Mouse (Mus musculus) erythroblast, embryonic 14.5 days (primary cell): ENCODE results near the gene Rgs19.

ENCODE experiments used
- GATA1 ChIP-seq: IDR thresholded peaks from 2 replicates; pipeline ENCODE4 v1.6.1; 2012; ENCODE audit warnings: low read length, inconsistent platforms, mixed read lengths
- TAL1 ChIP-seq: IDR thresholded peaks from 3 replicates; pipeline ENCODE4 v1.6.1; 2012; ENCODE audit warnings: low read length, inconsistent platforms, mixed read lengths

DNA sequence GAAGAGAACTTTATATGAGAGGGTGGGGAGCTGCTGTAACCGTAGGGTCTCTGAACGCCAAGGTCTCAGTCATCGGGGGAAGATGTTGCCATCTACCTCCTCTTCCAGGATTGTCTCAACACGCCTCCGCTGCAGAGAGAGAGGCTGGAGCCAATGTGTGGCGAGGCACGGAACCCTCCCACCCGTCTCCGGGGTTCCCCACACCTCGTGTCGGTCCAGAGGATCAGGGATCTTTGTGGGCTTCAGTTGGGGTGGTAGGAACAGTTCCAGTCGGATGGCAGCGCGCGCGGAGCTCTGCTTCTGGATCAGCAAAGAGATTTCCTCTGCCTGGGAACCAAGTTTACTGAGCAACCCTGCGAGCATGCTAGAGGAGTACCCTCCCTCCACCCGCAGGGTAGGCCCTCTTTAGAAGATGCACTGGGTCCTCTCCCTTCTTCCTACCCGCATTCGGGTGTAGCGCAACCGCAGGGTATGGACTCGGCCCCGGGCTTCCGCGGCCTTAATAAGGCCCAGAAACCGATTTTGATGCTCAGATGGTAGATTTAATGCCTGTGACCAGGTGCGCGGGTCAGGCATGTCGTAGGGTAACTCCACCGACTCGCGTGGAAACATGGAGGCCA lies 3.1 kb upstream of the Rgs19 start:
- TF ChIP-seq GATA1 = no peak
- no peak for TF ChIP-seq TAL1
